Mouse (Mus musculus) bone marrow macrophage, adult 2 months (primary cell): ENCODE data around the gene Nup210l. TPM values are rescaled to one million over a fixed set of nuclear protein-coding genes. Genes with fewer than 3 reads are reported as not detected.
A peak's percentile ranks its signal among the peaks of the same experiment; 100 is the strongest.

Source experiments
- H3K27ac ChIP-seq: 2 replicates; pipeline ENCODE4 v1.5.1; 2012; ENCODE audit warnings: low read depth, low read length; ENCODE audit not compliant: insufficient read depth
- H3K4me1 ChIP-seq: 2 replicates; pipeline ENCODE4 v1.6.1; 2012; ENCODE audit warnings: low read length; ENCODE audit not compliant: control insufficient read depth, insufficient read depth
- H3K4me3 ChIP-seq: 2 replicates; pipeline ENCODE4 v1.5.1; 2012; ENCODE audit warnings: mild to moderate bottlenecking, low read length, moderate library complexity; ENCODE audit not compliant: insufficient read depth
- CTCF ChIP-seq: IDR thresholded peaks from 2 replicates; pipeline ENCODE4 v1.5.1; 2012; ENCODE audit warnings: low read depth, mild to moderate bottlenecking, low read length, moderate library complexity
- POLR2A ChIP-seq: IDR thresholded peaks from 2 replicates; pipeline ENCODE4 v1.6.1; 2012; ENCODE audit warnings: mild to moderate bottlenecking, low read depth, low read length, borderline replicate concordance
- polyA plus RNA-seq: library from polyadenylated mRNA; stranded (reverse); fragments of >200 nt; gene quantifications from 2 replicates; pipeline ENCODE4 v1.2.4, GENCODE M21; 2012; ENCODE audit not compliant: missing spikeins, insufficient read depth, insufficient read length

Nup210l gene
- polyA plus RNA-seq, 1 experiment = 0.28 TPM

DNA sequence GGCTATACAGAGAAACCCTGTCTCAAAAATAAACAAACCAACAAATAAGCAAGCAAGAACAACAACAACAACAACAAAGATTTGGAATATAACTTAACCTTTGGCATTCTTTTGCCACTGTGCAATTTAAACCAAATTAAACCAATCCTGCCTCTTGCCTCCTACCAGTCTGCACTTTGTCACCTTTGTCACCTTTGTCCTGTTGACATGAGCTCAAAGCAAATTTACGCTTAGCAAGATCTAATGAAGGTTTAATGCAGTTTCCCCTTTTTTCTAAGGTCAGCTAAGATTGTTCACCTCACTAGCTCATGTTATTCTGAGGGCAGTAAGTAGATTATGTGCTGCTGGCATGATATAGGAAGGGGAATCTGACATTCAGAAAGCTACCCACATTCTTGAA is 93.6 kb downstream of the Nup210l start:
- Histone ChIP-seq H3K4me1 (no peaks in the 10 kb centered on the region), H3K27ac (no peak overlapping the region), H3K4me3 (no peak overlapping the region)
- TF ChIP-seq CTCF = no peak
- TF ChIP-seq POLR2A = no peak

DNA sequence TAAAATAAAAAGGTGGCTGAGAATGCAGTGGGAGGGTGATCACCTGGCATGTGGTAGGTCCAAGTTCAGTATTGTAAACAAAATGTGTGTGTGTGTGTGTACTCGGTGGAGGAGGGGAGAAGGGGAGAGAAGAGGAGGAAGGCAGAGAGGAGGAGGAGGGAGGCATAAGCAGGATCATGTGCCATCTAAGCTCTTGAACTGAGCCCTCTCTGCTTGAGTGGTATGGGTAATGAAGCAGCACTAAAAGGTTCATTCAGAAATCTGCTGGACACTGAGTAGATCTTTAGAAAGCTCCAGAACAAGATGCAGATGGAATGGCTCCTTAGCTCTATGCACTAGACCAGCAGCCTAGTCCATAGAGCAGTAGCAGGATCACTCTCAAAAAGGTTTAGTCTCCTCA is 99.0 kb downstream of the Nup210l start:
- no peaks in the 10 kb centered on the region for H3K4me1 ChIP-seq
- no peak overlapping the region for H3K27ac ChIP-seq
- TF ChIP-seq POLR2A = no peak
- TF ChIP-seq CTCF = no peak
- H3K4me3 ChIP-seq = no peak overlapping the region

DNA sequence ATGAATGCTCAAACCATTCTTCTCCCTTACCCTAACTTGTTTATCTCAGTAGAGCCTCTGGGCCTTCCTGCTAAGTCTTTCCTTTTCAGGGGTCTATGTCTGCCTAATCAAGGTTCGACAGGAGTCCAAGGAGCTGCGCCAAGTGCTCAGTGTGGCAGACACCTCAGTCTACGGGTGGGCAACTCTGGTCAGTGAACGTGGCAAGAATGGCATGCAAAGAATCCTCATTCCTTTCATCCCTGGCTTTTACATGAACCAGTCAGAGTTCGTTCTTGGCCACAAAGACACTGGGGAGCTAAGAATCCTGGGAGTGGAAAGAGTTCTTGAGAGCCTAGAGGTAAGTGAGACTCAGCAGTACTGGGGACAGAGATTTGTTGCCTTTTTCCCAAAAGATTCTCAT is 99.7 kb downstream of the Nup210l start:
- H3K27ac ChIP-seq = no peak overlapping the region
- TF ChIP-seq CTCF (no peak), POLR2A (no peak)
- H3K4me3 ChIP-seq = no peak overlapping the region
- no peaks in the 10 kb centered on the region for H3K4me1 ChIP-seq

DNA sequence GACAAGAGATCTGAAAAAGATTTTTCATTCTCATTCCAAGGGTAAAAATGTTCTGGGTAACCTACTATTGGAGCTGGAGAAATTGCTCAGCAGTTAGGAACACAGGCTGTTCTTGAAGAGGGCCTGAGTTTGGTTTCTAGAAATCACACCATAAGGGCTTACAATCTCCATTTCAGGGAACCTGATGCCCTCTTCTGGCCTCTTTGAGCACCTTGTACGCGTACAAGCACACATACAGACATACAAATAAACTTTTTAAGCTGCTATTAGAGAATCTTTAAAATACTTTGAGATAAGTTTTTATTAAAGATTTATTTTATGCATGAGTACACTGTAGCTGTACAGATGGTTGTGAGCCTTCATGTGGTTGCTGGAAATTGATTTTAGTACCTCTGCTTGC is 100.7 kb downstream of the Nup210l start:
- no peaks in the 10 kb centered on the region for H3K4me1 ChIP-seq
- H3K4me3 ChIP-seq = no peak overlapping the region
- TF ChIP-seq POLR2A (no peak), CTCF (no peak)
- no peak overlapping the region for H3K27ac ChIP-seq

DNA sequence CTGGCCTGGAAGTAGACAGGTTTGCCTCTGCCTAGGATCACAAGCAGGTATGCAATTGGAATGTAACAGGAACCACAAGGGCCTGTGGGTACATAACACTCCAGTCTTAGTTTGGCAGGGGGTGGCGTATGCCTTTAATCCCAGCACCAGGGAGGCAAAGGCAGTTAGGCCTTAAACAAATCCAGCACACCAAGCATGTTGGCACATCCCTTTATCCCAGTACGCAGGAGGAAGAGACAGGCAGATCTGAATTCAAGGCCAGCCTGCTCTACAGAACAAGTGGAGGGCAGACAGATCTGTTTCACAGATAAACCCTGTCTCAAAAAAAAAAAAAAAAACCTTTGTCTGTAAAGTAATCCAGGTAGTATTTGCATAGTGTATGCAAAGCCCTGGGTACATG is 104.7 kb downstream of the Nup210l start:
- Histone ChIP-seq H3K4me3 (no peak overlapping the region), H3K27ac (no peak overlapping the region), H3K4me1 (peaks cover 9% of the 10 kb centered on the region)
- TF ChIP-seq POLR2A = no peak
- TF ChIP-seq CTCF = no peak

DNA sequence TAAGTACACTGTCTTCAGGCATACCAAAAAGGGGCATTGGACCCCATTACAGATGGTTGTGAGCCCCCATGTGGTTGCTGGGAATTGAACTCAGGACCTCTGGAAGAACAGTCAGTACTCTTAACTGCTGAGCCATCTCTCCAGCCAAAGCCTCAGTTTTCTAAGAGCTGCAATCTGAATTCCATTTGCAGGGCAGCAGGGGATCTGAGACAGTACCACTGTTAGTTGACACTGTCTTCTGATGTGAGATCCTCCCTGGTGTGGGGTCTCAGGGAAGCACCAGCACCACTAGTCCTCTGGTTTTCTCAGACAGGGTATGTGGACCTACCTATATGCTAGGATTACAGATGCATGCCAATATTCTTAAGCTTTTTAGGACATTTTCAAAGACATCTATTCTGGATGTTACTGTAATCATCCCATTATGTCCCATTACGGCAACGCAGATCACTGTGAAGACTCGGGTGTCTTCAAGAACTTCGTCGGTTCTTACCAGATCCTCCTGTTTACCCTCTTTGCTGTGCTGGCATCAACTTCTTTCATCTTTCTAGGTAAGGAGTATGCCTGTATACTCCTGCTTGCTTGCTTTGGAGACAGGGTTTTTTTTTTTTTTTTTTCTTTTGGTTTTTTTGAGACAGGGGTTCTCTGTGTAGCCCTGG is 106.1 kb downstream of the Nup210l start:
- H3K4me1 ChIP-seq = peaks cover 14% of the 10 kb centered on the region
- H3K27ac ChIP-seq = no peak overlapping the region
- TF ChIP-seq CTCF = no peak
- no peak for TF ChIP-seq POLR2A
- H3K4me3 ChIP-seq = no peak overlapping the region

DNA sequence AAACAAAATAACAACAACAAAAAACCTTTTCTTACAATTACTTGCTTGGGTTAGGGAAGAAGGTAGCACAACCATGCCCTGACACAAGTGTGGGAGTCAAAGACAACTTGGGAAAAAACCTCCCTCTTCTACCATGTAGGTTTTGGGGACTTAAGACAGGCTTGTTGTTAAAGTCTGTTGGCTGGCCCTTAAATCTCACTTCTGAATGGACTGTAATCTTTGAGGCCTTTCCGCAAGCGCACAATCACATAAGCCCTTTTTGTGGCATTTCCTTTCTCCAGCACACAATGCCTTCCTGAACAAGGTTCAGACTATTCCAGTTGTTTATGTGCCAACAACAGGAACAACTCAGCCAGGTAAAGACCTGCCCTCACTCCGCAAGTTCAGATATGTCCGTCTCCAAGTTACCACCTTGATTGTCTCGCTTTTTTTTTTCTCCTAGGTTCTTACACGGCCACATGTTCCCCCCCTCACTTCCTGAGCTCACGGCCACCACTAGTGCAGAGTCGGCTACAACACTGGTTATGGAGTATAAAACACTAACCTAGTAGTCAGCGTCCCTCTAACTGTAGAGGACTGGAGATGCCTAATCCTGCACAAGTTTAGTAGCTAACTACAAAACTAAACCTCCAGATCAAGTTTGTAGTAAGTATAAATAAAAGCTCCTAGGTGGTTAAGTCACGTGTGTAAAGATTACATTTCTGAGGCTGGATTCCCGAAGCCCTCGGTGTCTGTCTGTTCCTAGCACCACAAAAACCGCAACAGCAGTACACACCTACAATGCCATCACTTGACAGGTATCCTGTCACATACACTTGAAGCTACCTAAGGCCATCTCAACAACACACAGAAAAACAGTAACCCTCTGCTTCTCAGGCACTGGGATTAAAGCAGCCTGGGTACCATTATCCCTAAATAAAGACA is 107.8 kb downstream of the Nup210l start:
- peak overlapping the region; percentile 68 for H3K4me3 ChIP-seq
- H3K4me1 ChIP-seq = peaks cover 14% of the 10 kb centered on the region
- no peak for TF ChIP-seq CTCF
- TF ChIP-seq POLR2A = no peak
- H3K27ac ChIP-seq = no peak overlapping the region

DNA sequence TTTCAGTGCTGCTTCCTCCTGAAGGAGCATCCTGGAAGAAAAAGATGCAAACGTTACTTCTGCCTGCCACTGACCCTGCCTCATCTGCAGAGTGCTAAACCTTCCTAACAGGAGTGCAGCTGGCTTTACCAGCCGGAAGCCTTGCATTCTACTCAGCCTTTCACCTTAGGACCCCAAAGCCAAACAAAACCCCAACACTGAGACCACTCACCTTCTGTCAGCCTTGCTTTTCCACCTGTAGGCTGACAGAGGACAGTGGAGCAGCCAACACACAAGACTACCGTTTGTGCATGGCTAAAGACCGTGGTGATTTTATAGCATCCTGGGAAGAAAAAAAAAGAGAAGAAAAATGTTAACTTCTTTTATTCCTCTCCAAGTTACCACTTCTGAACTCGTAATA is 108.8 kb downstream of the Nup210l start:
- no peak overlapping the region for H3K27ac ChIP-seq
- no peak for TF ChIP-seq CTCF
- TF ChIP-seq POLR2A = no peak
- peak overlapping the region; percentile 68 for H3K4me3 ChIP-seq
- peaks cover 14% of the 10 kb centered on the region for H3K4me1 ChIP-seq

DNA sequence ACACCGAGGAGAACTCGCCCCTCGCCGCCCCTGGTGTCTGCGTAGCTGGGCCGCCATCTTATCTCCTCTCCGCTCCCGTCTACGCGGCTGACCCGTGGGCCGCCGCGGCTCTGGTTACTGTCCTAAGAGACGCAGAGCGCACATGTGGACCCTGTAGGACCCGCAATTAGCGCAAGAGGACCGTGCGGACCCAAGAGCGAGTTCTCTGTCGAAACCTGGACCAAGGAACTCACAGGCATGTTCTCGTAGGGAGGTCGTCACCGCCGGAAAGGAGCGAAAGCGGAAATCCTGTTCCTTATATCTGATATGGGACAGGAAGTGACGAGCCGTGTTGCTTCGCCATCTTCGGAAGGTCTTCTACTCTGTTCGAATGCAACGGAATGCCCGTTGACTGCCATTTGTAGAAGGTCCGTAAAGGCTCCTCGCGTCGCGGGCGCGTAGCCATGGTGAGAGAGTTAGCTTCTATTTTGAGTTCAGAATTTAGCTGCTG is 109.5 kb downstream of the Nup210l start, which contains the start of the genes Rps27 and Rab13:
Gene Rps27, minus strand, starts transcription at position 275 of the 490 bp plus-strand sequence.
Gene Rab13, plus strand, starts transcription at position 319 of the 490 bp plus-strand sequence.
- peaks cover 14% of the 10 kb centered on the region for H3K4me1 ChIP-seq
- peak within 1 kb of the TSS; percentile 67 for H3K27ac ChIP-seq
- H3K4me3 ChIP-seq = peak within 1 kb of the TSS; percentile 68
- TF ChIP-seq CTCF (no peak), POLR2A (no peak; the same call in 1 of the 2 replicates)

DNA sequence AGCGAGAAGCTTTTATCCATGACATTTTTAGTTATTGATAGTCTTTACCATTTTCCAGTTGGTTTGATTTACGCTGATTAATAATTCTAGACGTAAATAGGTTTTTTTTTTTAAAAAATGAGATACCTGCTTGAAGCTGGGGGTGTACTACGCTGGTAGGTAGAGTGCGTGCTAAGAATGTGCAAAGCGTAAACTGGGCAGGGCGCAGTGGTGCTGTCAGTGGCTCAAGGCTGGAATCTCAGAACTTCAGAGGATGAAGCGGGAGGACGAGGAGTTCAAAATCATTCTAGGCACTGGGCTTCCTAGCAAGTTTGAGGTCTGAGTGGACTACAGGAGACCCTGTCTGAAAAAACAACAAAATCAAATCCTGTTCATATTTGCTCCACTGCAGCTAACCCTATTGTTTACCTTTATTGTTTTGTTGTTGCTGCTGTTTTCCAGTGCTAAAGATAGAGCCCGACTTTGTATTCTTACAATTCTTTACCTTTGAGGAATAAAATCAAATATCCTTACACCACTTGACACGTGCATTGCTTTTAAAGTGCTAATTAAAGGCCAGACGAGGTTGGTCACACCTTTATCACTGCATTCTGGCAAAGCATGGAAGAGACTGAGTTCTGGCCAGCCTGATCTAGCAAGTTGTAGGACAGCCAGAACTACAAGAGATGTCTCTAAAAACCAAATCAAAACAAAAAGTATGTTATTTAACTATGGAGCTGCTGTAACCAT is 110.2 kb downstream of the Nup210l start:
- TF ChIP-seq CTCF (no peak), POLR2A (no peak)

More for the DNA sequence above, 110.2 kb downstream of the Nup210l start:
- Histone ChIP-seq H3K4me3 (peak overlapping the region; percentile 68), H3K27ac (no peak overlapping the region), H3K4me1 (peaks cover 14% of the 10 kb centered on the region)
